Mouse (Mus musculus): ENCODE measurements around the gene Fgfr4.

DNA sequence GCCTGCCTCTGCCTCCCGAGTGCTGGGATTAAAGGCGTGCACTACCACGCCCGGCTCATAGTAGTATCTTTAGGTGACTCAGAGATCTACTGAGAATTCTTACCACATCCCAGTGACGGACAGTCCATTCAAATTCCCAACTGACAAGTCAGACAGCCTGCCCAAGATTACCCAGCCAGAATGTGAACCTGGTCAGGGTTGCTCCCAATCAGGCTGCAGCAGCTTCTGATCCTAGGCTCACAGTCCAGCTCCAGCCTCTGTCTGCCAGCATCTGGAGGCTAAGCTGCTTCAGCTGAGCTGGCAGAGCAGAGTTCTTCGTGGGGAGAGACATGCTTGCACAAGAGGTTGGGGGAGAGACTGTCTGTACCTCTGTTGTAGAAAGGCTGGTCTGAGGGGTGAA is 30.9 kb downstream of the Fgfr4 start:
- TF ChIP-seq CTCF (IDR thresholded peaks at IDR 0.05) (no peak), POLR2A (IDR thresholded peaks at IDR 0.05; ENCODE audit: insufficient read depth, low read depth, low read length) (no peak), EP300 (IDR thresholded peaks at IDR 0.05; ENCODE audit: insufficient read depth, low read depth, low read length) (no peak)
